Mouse (Mus musculus) midbrain, postnatal 0 days (tissue): ENCODE measurements around the gene Slc26a9. TPM values are rescaled to one million over a fixed set of nuclear protein-coding genes. Genes with fewer than 3 reads are reported as not detected.

ENCODE experiments used
- ATAC-seq: fragments of 200-750 bp; cut with Nextera tagmentation; 2 replicates; pipeline ENCODE4 v1.8.0; 2017; ENCODE audit warnings: moderate number of reproducible peaks, mild to moderate bottlenecking, moderate TSS enrichment, moderate library complexity; ENCODE audit not compliant: low FRiP score
- DNase-seq: peaks from one replicate; pipeline ENCODE4 v3.0.0-alpha.2; 2015; ENCODE audit warnings: low spot score
- H3K27ac ChIP-seq: fragments of 300-500 bp; sonication (generic); 2 replicates; pipeline ENCODE4 v1.5.1; 2014; ENCODE audit warnings: low read depth, mild to moderate bottlenecking, low read length, mixed read lengths
- H3K27me3 ChIP-seq: fragments of 300-500 bp; sonication (generic); 2 replicates; pipeline ENCODE4 v1.6.1; 2014; ENCODE audit warnings: low read length, control low read depth, mixed read lengths; ENCODE audit not compliant: insufficient read depth
- H3K36me3 ChIP-seq: fragments of 300-500 bp; sonication (generic); 2 replicates; pipeline ENCODE4 v1.6.1; 2014; ENCODE audit warnings: low read length, control low read depth, mixed read lengths; ENCODE audit not compliant: insufficient read depth
- H3K4me1 ChIP-seq: fragments of 300-500 bp; sonication (generic); 2 replicates; pipeline ENCODE4 v1.6.1; 2014; ENCODE audit warnings: mild to moderate bottlenecking, control low read depth, antibody characterized with exemption, low read length, mixed read lengths; ENCODE audit not compliant: insufficient read depth
- H3K4me2 ChIP-seq: fragments of 300-500 bp; sonication (generic); 2 replicates; pipeline ENCODE4 v1.6.1; 2014; ENCODE audit warnings: low read depth, mild to moderate bottlenecking, low read length, mixed read lengths; ENCODE audit not compliant: poor library complexity, severe bottlenecking
- H3K4me3 ChIP-seq: fragments of 300-500 bp; sonication (generic); 2 replicates; pipeline ENCODE4 v1.5.1; 2014; ENCODE audit warnings: low read depth, mild to moderate bottlenecking, low read length, moderate library complexity
- H3K9ac ChIP-seq: fragments of 300-500 bp; sonication (generic); replicated peaks from 2 replicates; pipeline ENCODE4 v1.6.1; 2014; ENCODE audit warnings: mild to moderate bottlenecking, low read length, moderate library complexity, mixed read lengths; ENCODE audit not compliant: poor library complexity, severe bottlenecking
- H3K9me3 ChIP-seq: fragments of 300-500 bp; sonication (generic); 2 replicates; pipeline ENCODE4 v1.6.1; 2016; ENCODE audit warnings: low read length, control low read depth
- CTCF ChIP-seq: IDR thresholded peaks from 2 replicates; pipeline ENCODE4 v1.5.1; 2016; ENCODE audit warnings: antibody characterized with exemption, mild to moderate bottlenecking
- WGBS: fragments of 180-500 bp; shearing (Covaris S2); extraction: QIAGEN DNeasy Blood & Tissue Kit; methylation state at CpG from one replicate; pipeline ENCODE4 v1.1.7; 2014; 5-methylcytosine and 5-hydroxymethylcytosine counted together
- polyA plus RNA-seq: library from polyadenylated mRNA; unstranded; fragments of >200 nt; fragmentation: Nextera tagmentation; extraction: Ambion mirVana; gene quantifications from 2 replicates; pipeline ENCODE4 v1.2.1, GENCODE M21; 2015
- total RNA-seq: library from RNA; depleted of rRNA; stranded (reverse); fragments of >200 nt; gene quantifications from 2 replicates; pipeline ENCODE4 v1.2.3, GENCODE M21; 2014

The Slc26a9 gene
- total and polyA plus RNA-seq, 2 experiments from 2014 or later, result 0.14 to 0.44 TPM

DNA sequence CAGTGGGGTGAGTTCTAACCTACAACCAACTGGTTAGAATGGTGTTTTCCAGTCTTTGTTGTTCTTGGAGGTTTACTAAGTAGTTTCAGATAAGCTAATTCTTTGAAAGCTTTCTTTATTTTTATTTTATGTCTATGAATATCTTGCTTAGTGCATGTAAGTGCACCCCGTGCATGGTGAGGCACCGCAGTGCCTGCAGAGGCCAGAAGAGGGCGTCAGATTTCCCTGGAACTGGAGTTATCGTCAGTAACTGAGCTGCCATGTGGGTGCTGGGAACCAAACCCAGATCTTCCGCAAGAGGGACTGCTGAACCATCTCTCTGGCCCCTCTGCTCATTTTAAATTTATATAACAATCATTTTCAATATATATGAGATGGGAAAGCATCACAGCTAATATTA, 42.4 kb upstream of the Slc26a9 start:
- Histone ChIP-seq H3K9me3 (no peaks in the 10 kb centered on the region), H3K9ac (no peak overlapping the region), H3K27me3 (no peaks in the 10 kb centered on the region), H3K27ac (no peak overlapping the region), H3K36me3 (no peaks in the 10 kb centered on the region), H3K4me1 (no peaks in the 10 kb centered on the region), H3K4me2 (no peak overlapping the region), H3K4me3 (no peak overlapping the region)
- 85% methylated on average over 5 of the region's 5 CpGs for WGBS
- DNase-seq (no peak), ATAC-seq (no peak)
- TF ChIP-seq CTCF, result no peak

- Histone ChIP-seq H3K9me3 (no peaks in the 10 kb centered on the region), H3K4me2 (no peak overlapping the region), H3K27me3 (no peaks in the 10 kb centered on the region), H3K4me1 (no peaks in the 10 kb centered on the region), H3K27ac (no peak overlapping the region), H3K36me3 (no peaks in the 10 kb centered on the region), H3K4me3 (no peak overlapping the region), H3K9ac (no peak overlapping the region)
- ATAC-seq (no peak), DNase-seq (no peak)
- WGBS, result 78% methylated on average over 8 of the region's 8 CpGs
- no peak for TF ChIP-seq CTCF
These were observed 41.6 kb upstream of the Slc26a9 start for GRCm38 (mm10) chr1:131702094-131702766.

- DNase-seq, result no peak
- Histone ChIP-seq H3K4me3 (no peak overlapping the region), H3K4me1 (no peaks in the 10 kb centered on the region), H3K27ac (no peak overlapping the region), H3K4me2 (no peak overlapping the region), H3K36me3 (no peaks in the 10 kb centered on the region), H3K27me3 (no peaks in the 10 kb centered on the region), H3K9me3 (no peaks in the 10 kb centered on the region), H3K9ac (no peak overlapping the region)
- ATAC-seq, result no peak
- no peak for TF ChIP-seq CTCF
- WGBS, result 89% methylated on average over 2 of the region's 2 CpGs
These were observed 40.3 kb upstream of the Slc26a9 start for GRCm38 (mm10) chr1:131703482-131703881.

DNA sequence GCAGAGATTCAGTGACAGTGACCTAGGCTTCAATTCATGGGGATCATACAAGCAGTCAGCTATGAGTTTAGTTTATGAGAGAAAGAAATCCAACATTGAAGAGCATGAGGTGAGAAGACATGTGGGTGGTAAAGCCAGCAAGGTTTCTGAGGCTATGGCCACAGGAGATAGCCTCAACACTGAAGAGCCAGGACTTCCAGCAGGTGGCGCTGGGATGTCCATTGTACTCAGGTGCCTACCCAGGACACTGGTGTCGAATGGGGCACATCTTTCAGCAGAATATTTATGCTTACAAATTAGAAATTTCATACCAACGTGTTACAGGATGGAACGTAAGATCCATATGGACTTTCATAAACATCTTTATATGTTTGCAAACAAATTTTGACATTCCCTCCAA, 35.5 kb upstream of the Slc26a9 start:
- DNase-seq (peak; percentile 22), ATAC-seq (no peak)
- Histone ChIP-seq H3K36me3 (no peaks in the 10 kb centered on the region), H3K4me2 (no peak overlapping the region), H3K4me1 (no peaks in the 10 kb centered on the region), H3K27ac (no peak overlapping the region), H3K27me3 (no peaks in the 10 kb centered on the region), H3K9me3 (no peaks in the 10 kb centered on the region), H3K9ac (no peak overlapping the region), H3K4me3 (no peak overlapping the region)
- 28% methylated on average over 4 of the region's 4 CpGs for WGBS
- TF ChIP-seq CTCF, result peak; percentile 66

- Histone ChIP-seq H3K27me3 (no peaks in the 10 kb centered on the region), H3K27ac (no peak overlapping the region), H3K9ac (no peak overlapping the region), H3K4me1 (no peaks in the 10 kb centered on the region), H3K4me3 (no peak overlapping the region), H3K4me2 (no peak overlapping the region), H3K36me3 (no peaks in the 10 kb centered on the region), H3K9me3 (no peaks in the 10 kb centered on the region)
- peak; percentile 22 for DNase-seq
- no peak for TF ChIP-seq CTCF
- 80% methylated on average over 10 of the region's 10 CpGs for WGBS
- no peak for ATAC-seq
These were observed 32.3 kb upstream of the Slc26a9 start for GRCm38 (mm10) chr1:131711518-131711917.

GRCm38 (mm10) chr1:131712386-131712785, 31.4 kb upstream of the Slc26a9 start:
- no peak overlapping the region for H3K4me2 ChIP-seq
- H3K4me1 ChIP-seq, result no peaks in the 10 kb centered on the region
- H3K4me3 ChIP-seq, result no peak overlapping the region
- no peak overlapping the region for H3K9ac ChIP-seq
- ATAC-seq (0 out of 2 replicates have a peak, but pooled peaks have one; percentile 42), DNase-seq (peak; percentile 93)
- H3K36me3 ChIP-seq, result no peaks in the 10 kb centered on the region
- H3K9me3 ChIP-seq, result no peaks in the 10 kb centered on the region
- H3K27ac ChIP-seq, result no peak overlapping the region
- 39% methylated on average over 2 of the region's 2 CpGs for WGBS
- H3K27me3 ChIP-seq, result no peaks in the 10 kb centered on the region
- peak; percentile 87 for TF ChIP-seq CTCF
